Mouse (Mus musculus): ENCODE data around the gene Caln1. TPM values are rescaled to one million over a fixed set of nuclear protein-coding genes. Genes with fewer than 3 reads are reported as not detected.

Gene Caln1
- polyA plus RNA-seq, 1 experiment from 2014 or later, result 0.38 TPM

- ATAC-seq (replicated peaks; ENCODE audit: insufficient number of reproducible peaks, low FRiP score, low TSS enrichment, low read depth) (no peak), DNase-seq (ENCODE audit: low spot score) (no peak)
- Histone ChIP-seq H3K9ac (replicated peaks; ENCODE audit: low read length) (no peak overlapping the region), H3K27ac (replicated peaks; ENCODE audit: low read depth, low read length) (no peak overlapping the region), H3K4me2 (ENCODE audit: low read depth, low read length) (no peak overlapping the region), H3K4me1 (ENCODE audit: control insufficient read depth, insufficient read depth, low read length) (no peaks in the 10 kb centered on the region), H3K9me3 (replicated peaks; ENCODE audit: control insufficient read depth, low read length) (no peaks in the 10 kb centered on the region), H3K36me3 (replicated peaks; ENCODE audit: control insufficient read depth, insufficient read depth, low read depth, low read length) (no peaks in the 10 kb centered on the region), H3K4me3 (ENCODE audit: low read depth, low read length) (no peak overlapping the region), H3K27me3 (ENCODE audit: control insufficient read depth, insufficient read depth, low read length) (no peaks in the 10 kb centered on the region)
- 83% methylated on average over 9 of the region's 9 CpGs for WGBS
Observed at GRCm38 (mm10) chr5:130502541-130502940, 133.3 kb downstream of the Caln1 start.

GRCm38 (mm10) chr5:130504891-130505290 lies 135.6 kb downstream of the Caln1 start:
- ATAC-seq (replicated peaks; ENCODE audit: insufficient number of reproducible peaks, low FRiP score, low TSS enrichment, low read depth) (no peak), DNase-seq (ENCODE audit: low spot score) (no peak)
- no peaks in the 10 kb centered on the region for H3K27me3 ChIP-seq (ENCODE audit: control insufficient read depth, insufficient read depth, low read length)
- no peak overlapping the region for H3K27ac ChIP-seq (replicated peaks; ENCODE audit: low read depth, low read length)
- H3K4me1 ChIP-seq (ENCODE audit: control insufficient read depth, insufficient read depth, low read length), result no peaks in the 10 kb centered on the region
- no peaks in the 10 kb centered on the region for H3K36me3 ChIP-seq (replicated peaks; ENCODE audit: control insufficient read depth, insufficient read depth, low read depth, low read length)
- 82% methylated on average over 5 of the region's 5 CpGs for WGBS
- no peaks in the 10 kb centered on the region for H3K9me3 ChIP-seq (replicated peaks; ENCODE audit: control insufficient read depth, low read length)
- no peak overlapping the region for H3K9ac ChIP-seq (replicated peaks; ENCODE audit: low read length)
- H3K4me2 ChIP-seq (ENCODE audit: low read depth, low read length), result no peak overlapping the region
- H3K4me3 ChIP-seq (ENCODE audit: low read depth, low read length), result no peak overlapping the region

- DNase-seq (ENCODE audit: low spot score), result no peak
Observed at GRCm38 (mm10) chr5:130510516-130510915, 141.3 kb downstream of the Caln1 start.

GRCm38 (mm10) chr5:130515395-130515794 lies 146.1 kb downstream of the Caln1 start:
- Histone ChIP-seq H3K9ac (replicated peaks; ENCODE audit: low read length) (no peak overlapping the region), H3K27me3 (ENCODE audit: control insufficient read depth, insufficient read depth, low read length) (no peaks in the 10 kb centered on the region), H3K4me3 (ENCODE audit: low read depth, low read length) (no peak overlapping the region), H3K9me3 (replicated peaks; ENCODE audit: control insufficient read depth, low read length) (no peaks in the 10 kb centered on the region), H3K4me1 (ENCODE audit: control insufficient read depth, insufficient read depth, low read length) (no peaks in the 10 kb centered on the region), H3K4me2 (ENCODE audit: low read depth, low read length) (no peak overlapping the region), H3K27ac (replicated peaks; ENCODE audit: low read depth, low read length) (no peak overlapping the region), H3K36me3 (replicated peaks; ENCODE audit: control insufficient read depth, insufficient read depth, low read depth, low read length) (no peaks in the 10 kb centered on the region)
- 82% methylated on average over 6 of the region's 6 CpGs for WGBS
- ATAC-seq (replicated peaks; ENCODE audit: insufficient number of reproducible peaks, low FRiP score, low TSS enrichment, low read depth), result no peak
- DNase-seq (ENCODE audit: low spot score), result no peak

More at GRCm38 (mm10) chr5:130510516-130510915, 141.3 kb downstream of the Caln1 start:
- no peak for ATAC-seq (replicated peaks; ENCODE audit: insufficient number of reproducible peaks, low FRiP score, low TSS enrichment, low read depth)
- Histone ChIP-seq H3K4me3 (ENCODE audit: low read depth, low read length) (no peak overlapping the region), H3K4me2 (ENCODE audit: low read depth, low read length) (no peak overlapping the region), H3K27ac (replicated peaks; ENCODE audit: low read depth, low read length) (no peak overlapping the region), H3K9ac (replicated peaks; ENCODE audit: low read length) (no peak overlapping the region), H3K9me3 (replicated peaks; ENCODE audit: control insufficient read depth, low read length) (no peaks in the 10 kb centered on the region), H3K36me3 (replicated peaks; ENCODE audit: control insufficient read depth, insufficient read depth, low read depth, low read length) (no peaks in the 10 kb centered on the region), H3K4me1 (ENCODE audit: control insufficient read depth, insufficient read depth, low read length) (no peaks in the 10 kb centered on the region), H3K27me3 (ENCODE audit: control insufficient read depth, insufficient read depth, low read length) (no peaks in the 10 kb centered on the region)
- WGBS, result 91% methylated on average over 2 of the region's 2 CpGs

- ATAC-seq (replicated peaks; ENCODE audit: insufficient number of reproducible peaks, low FRiP score, low TSS enrichment, low read depth) (no peak), DNase-seq (ENCODE audit: low spot score) (no peak)
- H3K9me3 ChIP-seq (replicated peaks; ENCODE audit: control insufficient read depth, low read length), result no peaks in the 10 kb centered on the region
- no peak overlapping the region for H3K27ac ChIP-seq (replicated peaks; ENCODE audit: low read depth, low read length)
- H3K36me3 ChIP-seq (replicated peaks; ENCODE audit: control insufficient read depth, insufficient read depth, low read depth, low read length), result no peaks in the 10 kb centered on the region
- H3K4me2 ChIP-seq (ENCODE audit: low read depth, low read length), result no peak overlapping the region
- WGBS, result 73% methylated on average over 2 of the region's 2 CpGs
- no peak overlapping the region for H3K9ac ChIP-seq (replicated peaks; ENCODE audit: low read length)
- no peak overlapping the region for H3K4me3 ChIP-seq (ENCODE audit: low read depth, low read length)
- H3K27me3 ChIP-seq (ENCODE audit: control insufficient read depth, insufficient read depth, low read length), result no peaks in the 10 kb centered on the region
- H3K4me1 ChIP-seq (ENCODE audit: control insufficient read depth, insufficient read depth, low read length), result no peaks in the 10 kb centered on the region
Observed at GRCm38 (mm10) chr5:130520527-130520926, 151.3 kb downstream of the Caln1 start.

- Histone ChIP-seq H3K9ac (replicated peaks; ENCODE audit: low read length) (no peak overlapping the region), H3K36me3 (replicated peaks; ENCODE audit: control insufficient read depth, insufficient read depth, low read depth, low read length) (no peaks in the 10 kb centered on the region), H3K4me2 (ENCODE audit: low read depth, low read length) (no peak overlapping the region), H3K9me3 (replicated peaks; ENCODE audit: control insufficient read depth, low read length) (no peaks in the 10 kb centered on the region), H3K4me1 (ENCODE audit: control insufficient read depth, insufficient read depth, low read length) (no peaks in the 10 kb centered on the region), H3K4me3 (ENCODE audit: low read depth, low read length) (no peak overlapping the region), H3K27me3 (ENCODE audit: control insufficient read depth, insufficient read depth, low read length) (no peaks in the 10 kb centered on the region), H3K27ac (replicated peaks; ENCODE audit: low read depth, low read length) (no peak overlapping the region)
- WGBS, result 88% methylated on average over 2 of the region's 2 CpGs
- DNase-seq (ENCODE audit: low spot score), result no peak
- no peak for ATAC-seq (replicated peaks; ENCODE audit: insufficient number of reproducible peaks, low FRiP score, low TSS enrichment, low read depth)
Observed at GRCm38 (mm10) chr5:130527416-130527815, 158.2 kb downstream of the Caln1 start.

- Histone ChIP-seq H3K9ac (replicated peaks; ENCODE audit: low read length) (no peak overlapping the region), H3K9me3 (replicated peaks; ENCODE audit: control insufficient read depth, low read length) (no peaks in the 10 kb centered on the region), H3K36me3 (replicated peaks; ENCODE audit: control insufficient read depth, insufficient read depth, low read depth, low read length) (no peaks in the 10 kb centered on the region), H3K4me3 (ENCODE audit: low read depth, low read length) (no peak overlapping the region), H3K27ac (replicated peaks; ENCODE audit: low read depth, low read length) (no peak overlapping the region), H3K27me3 (ENCODE audit: control insufficient read depth, insufficient read depth, low read length) (no peaks in the 10 kb centered on the region), H3K4me1 (ENCODE audit: control insufficient read depth, insufficient read depth, low read length) (no peaks in the 10 kb centered on the region), H3K4me2 (ENCODE audit: low read depth, low read length) (no peak overlapping the region)
- ATAC-seq (replicated peaks; ENCODE audit: insufficient number of reproducible peaks, low FRiP score, low TSS enrichment, low read depth), result no peak
- DNase-seq (ENCODE audit: low spot score), result no peak
- 88% methylated on average over 5 of the region's 5 CpGs for WGBS
Observed at GRCm38 (mm10) chr5:130547496-130547895, 178.2 kb downstream of the Caln1 start.

GRCm38 (mm10) chr5:130553916-130554315 lies 184.7 kb downstream of the Caln1 start:
- no peaks in the 10 kb centered on the region for H3K9me3 ChIP-seq (replicated peaks; ENCODE audit: control insufficient read depth, low read length)
- H3K27me3 ChIP-seq (ENCODE audit: control insufficient read depth, insufficient read depth, low read length), result no peaks in the 10 kb centered on the region
- H3K9ac ChIP-seq (replicated peaks; ENCODE audit: low read length), result no peak overlapping the region
- no peak overlapping the region for H3K4me3 ChIP-seq (ENCODE audit: low read depth, low read length)
- no peaks in the 10 kb centered on the region for H3K36me3 ChIP-seq (replicated peaks; ENCODE audit: control insufficient read depth, insufficient read depth, low read depth, low read length)
- DNase-seq (ENCODE audit: low spot score), result peak; percentile 48
- H3K27ac ChIP-seq (replicated peaks; ENCODE audit: low read depth, low read length), result no peak overlapping the region
- 55% methylated on average over 4 of the region's 4 CpGs for WGBS
- H3K4me2 ChIP-seq (ENCODE audit: low read depth, low read length), result no peak overlapping the region
- H3K4me1 ChIP-seq (ENCODE audit: control insufficient read depth, insufficient read depth, low read length), result no peaks in the 10 kb centered on the region
- ATAC-seq (replicated peaks; ENCODE audit: insufficient number of reproducible peaks, low FRiP score, low TSS enrichment, low read depth), result no peak

Data from embryonic facial prominence, embryonic 11.5 days (tissue).